Mouse (Mus musculus) kidney, postnatal 10 days (tissue): ENCODE measurements at regions not wholly inside any gene's neighbourhood (a gene's known extent, or its start where the extent isn't known, plus 50 kb on each side); places are given as distances from the start of the nearest gene placed in this dataset.

Experiments used
- DNase-seq: peaks from one replicate; pipeline ENCODE4 v3.0.0; 2021; ENCODE audit warnings: mixed read lengths

- DNase-seq: peak; percentile 55
Measured at GRCm38 (mm10) chr2:30717566-30718328, 85.7 kb downstream of the 1700001O22Rik start.

- peak; percentile 85 for DNase-seq
Measured at GRCm38 (mm10) chr2:30716580-30717565, 86.6 kb downstream of the 1700001O22Rik start.

- DNase-seq: no peak
Measured at GRCm38 (mm10) chr2:30715720-30716310, 87.6 kb downstream of the 1700001O22Rik start.

- peak; percentile 68 for DNase-seq
Measured at GRCm38 (mm10) chr2:30713535-30713934, 89.9 kb downstream of the 1700001O22Rik start.

DNA sequence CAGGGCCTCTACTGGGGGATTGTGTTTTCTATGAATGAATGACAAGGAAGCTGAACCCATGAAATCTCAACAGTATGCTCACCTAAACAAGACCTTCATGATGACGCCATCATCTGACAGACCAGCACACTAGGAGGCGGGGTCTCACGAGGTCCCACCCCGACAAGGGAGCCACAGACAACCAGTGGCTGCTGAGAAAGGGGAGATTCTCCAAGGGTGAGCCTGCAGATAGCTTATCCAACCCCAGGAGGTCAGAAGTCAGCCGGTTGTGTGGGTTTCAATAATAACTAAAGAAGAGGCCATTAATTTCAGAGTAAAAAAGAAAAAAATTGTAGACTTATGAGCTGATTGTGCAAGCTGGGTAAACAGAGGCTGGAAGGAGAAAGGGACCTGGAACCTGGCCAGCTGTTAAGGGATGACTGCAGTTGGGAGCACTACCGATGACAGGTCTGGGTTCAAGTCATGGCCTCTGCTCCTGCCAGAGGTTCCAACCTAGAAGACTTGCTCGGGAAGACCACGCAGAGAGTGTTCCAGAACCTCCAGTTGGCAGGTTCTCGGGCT is 90.5 kb downstream of the 1700001O22Rik start:
- DNase-seq: peak; percentile 49

GRCm38 (mm10) chr2:30711853-30712498 is 91.5 kb downstream of the 1700001O22Rik start:
- peak; percentile 96 for DNase-seq

DNA sequence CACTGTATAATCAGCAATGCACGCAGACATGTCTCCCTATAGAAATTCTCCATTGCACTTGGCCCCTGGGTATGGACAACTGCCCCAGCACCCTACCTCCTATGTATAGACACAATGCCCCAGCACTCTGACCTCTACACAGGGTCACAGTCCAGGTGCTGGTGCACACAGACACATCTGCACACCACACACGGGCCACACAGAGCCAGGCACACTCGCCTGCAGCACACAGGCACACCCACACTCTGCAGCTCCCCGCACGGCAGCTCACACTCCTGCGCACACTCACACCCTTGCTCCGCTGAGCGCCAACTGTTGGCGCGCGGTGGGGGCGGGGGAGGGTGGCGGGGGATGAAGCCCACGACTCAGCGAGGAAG is 92.0 kb downstream of the 1700001O22Rik start:
- no peak for DNase-seq

DNA sequence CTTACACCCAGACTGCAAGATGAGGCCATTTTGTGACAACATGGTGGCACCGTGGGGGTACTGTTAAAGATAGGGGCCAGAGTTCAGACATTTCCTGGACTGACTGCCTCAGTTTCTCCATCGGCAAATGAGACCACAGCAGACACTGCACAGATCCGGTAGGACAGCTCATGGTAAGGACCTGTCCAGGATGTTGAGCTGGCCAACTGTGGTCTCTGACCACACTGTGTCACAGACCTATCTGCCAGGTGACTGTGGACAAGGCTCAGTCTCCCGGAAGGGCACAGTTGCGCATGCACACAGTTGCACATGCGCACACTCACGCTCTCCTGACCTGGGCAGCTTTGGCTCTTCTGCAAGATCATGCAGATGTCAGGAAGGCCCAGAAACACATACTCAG is 92.6 kb downstream of the 1700001O22Rik start:
- no peak for DNase-seq

DNA sequence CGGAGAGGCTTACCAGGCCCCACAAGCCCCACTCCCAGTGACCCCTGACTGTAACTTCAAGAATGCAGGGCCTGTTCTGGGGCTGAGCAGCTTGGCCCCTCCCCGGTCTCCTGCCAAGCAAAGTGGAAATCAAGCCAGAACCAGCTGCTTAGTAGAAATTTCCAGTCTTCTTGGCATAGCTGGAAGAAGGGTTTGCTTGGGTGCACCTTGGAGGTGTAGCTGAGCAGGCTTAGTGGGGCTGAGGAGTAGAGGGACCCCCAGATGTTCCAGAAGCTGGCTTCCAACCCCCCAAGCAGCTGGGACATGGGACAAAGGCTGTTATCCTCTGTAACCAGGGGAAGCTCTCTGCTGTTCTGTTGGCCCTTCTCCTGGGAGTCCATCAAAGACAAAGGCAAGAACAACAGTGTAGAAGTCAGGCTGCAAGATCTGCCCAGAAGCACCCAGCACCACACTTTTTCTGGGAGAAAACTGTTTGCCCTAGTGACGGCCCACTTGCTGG is 94.0 kb downstream of the 1700001O22Rik start:
- peak; percentile 78 for DNase-seq

GRCm38 (mm10) chr2:30708762-30709385 is 94.6 kb downstream of the 1700001O22Rik start:
- DNase-seq: peak; percentile 39

DNA sequence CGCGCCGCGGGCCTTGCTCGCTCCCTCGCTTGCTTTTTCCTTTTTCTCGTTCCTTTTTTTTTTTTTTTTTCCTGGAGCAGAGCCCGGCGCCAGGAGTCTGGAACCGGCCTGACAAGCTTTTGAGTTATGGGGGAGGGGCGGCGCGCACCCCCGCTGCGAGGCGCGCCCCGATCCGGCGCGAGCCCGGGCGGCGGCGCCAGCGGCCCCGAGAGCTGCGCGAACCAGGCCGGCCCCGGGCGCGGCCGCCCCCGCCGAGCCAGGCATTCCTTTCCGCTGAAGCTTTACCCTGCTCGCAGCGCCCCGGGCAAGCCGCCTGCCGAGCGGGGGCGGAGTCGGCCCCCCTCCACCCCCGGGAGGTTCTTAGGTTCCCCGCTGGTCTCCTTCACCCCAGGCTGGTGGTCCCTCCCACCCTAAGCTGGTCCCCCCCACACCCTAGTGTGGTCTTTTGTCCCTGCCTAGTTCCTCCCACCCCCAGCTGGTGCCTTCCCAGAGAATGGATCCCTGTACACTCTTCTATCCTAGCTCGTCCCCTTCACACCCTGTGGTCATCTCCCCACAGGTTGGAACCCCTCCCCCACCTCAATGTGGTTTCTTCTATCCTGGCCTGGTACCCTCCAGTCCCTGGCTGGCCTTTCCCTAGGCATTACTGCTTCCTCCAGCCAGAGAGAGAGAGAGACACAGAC is 95.3 kb downstream of the 1700001O22Rik start:
- DNase-seq: peak; percentile 95

- DNase-seq: peak; percentile 90
Measured at GRCm38 (mm10) chr2:30707099-30708000, 96.1 kb downstream of the 1700001O22Rik start.

DNA sequence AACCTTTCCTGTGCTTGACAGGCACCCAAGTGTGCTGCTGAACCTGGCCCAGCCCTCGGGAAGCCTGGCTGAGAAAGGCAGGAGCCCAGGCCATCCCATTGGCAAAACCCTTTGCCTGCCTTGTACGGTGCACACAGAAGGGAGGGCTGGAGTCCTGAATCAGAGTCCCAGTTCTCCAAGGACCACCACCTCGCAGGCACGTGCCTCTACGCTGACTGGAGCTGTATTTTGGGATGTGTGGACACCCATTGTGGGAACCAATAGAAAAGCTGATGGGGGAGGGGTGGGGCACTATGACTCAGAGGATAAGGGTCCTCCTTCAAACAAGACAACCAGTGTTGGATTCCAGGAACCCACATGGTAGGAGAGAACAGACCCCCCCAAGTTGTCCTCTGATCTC is 97.4 kb downstream of the 1700001O22Rik start:
- DNase-seq: no peak

GRCm38 (mm10) chr2:30703308-30703707 is 100.2 kb downstream of the 1700001O22Rik start:
- no peak for DNase-seq

- DNase-seq: peak; percentile 45
Measured at GRCm38 (mm10) chr2:30702711-30703110, 100.8 kb downstream of the 1700001O22Rik start.

GRCm38 (mm10) chr2:30700890-30701289 is 102.6 kb downstream of the 1700001O22Rik start:
- DNase-seq: peak; percentile 34

GRCm38 (mm10) chr2:30700471-30700870 is 103.0 kb downstream of the 1700001O22Rik start:
- DNase-seq: no peak

- DNase-seq: peak; percentile 88
Measured at GRCm38 (mm10) chr2:30699797-30700454, 103.5 kb downstream of the 1700001O22Rik start.
